Mouse (Mus musculus): ENCODE results near the gene Pappa. TPM values are rescaled to one million over a fixed set of nuclear protein-coding genes. Genes with fewer than 3 reads are reported as not detected.

Gene Pappa
- total and polyA plus RNA-seq, 3 experiments: not detected

GRCm38 (mm10) chr4:65299365-65299764 is 175.4 kb downstream of the Pappa start:
- H3K4me3 ChIP-seq (ENCODE audit: control insufficient read depth in 1 of 2, insufficient read depth in 1 of 2, low read depth in 2 of 2, low read length in 2 of 2): no peak overlapping the region
- no peak for TF ChIP-seq MYC (IDR thresholded peaks at IDR 0.05; ENCODE audit: low read depth, low read length)
- no peak for TF ChIP-seq CHD2 (IDR thresholded peaks at IDR 0.05; ENCODE audit: low read length)
- TF ChIP-seq USF1 (IDR thresholded peaks at IDR 0.05; ENCODE audit: low read depth, low read length): no peak
- no peak for TF ChIP-seq GABPA (IDR thresholded peaks at IDR 0.05; ENCODE audit: low read depth, low read length)
- TF ChIP-seq ELF1 (IDR thresholded peaks at IDR 0.05; ENCODE audit: low read depth, low read length): no peak
- no peak for TF ChIP-seq ZNF384 (IDR thresholded peaks at IDR 0.05; ENCODE audit: low read depth, low read length)
- no peak for TF ChIP-seq SMC3 (IDR thresholded peaks at IDR 0.05; ENCODE audit: low read depth, low read length)
- no peak for TF ChIP-seq MAZ (IDR thresholded peaks at IDR 0.05; ENCODE audit: low read depth, low read length)
- TF ChIP-seq GATA1 (IDR thresholded peaks at IDR 0.05; ENCODE audit: low read depth, low read length): no peak
- TF ChIP-seq ZC3H11A (IDR thresholded peaks at IDR 0.05; ENCODE audit: low read depth, low read length): no peak
- no peak for TF ChIP-seq MAFK (IDR thresholded peaks at IDR 0.05; ENCODE audit: borderline replicate concordance, low read depth, low read length)
- TF ChIP-seq NRF1 (IDR thresholded peaks at IDR 0.05; ENCODE audit: insufficient read depth, low read depth, low read length, poor library complexity, severe bottlenecking): no peak
- TF ChIP-seq RCOR1 (IDR thresholded peaks at IDR 0.05; ENCODE audit: low read depth, low read length): no peak
- no peak for TF ChIP-seq EP300 (IDR thresholded peaks at IDR 0.05; ENCODE audit: low read depth in 1 of 2, low read length in 2 of 2)
- TF ChIP-seq RAD21 (IDR thresholded peaks at IDR 0.05; ENCODE audit: low read depth, low read length): no peak
- H3K9ac ChIP-seq (ENCODE audit: control insufficient read depth, low read depth, low read length, poor library complexity, severe bottlenecking): no peak overlapping the region
- H3K27ac ChIP-seq (ENCODE audit: control insufficient read depth, low read depth, low read length): no peak overlapping the region
- H3K79me2 ChIP-seq (ENCODE audit: control insufficient read depth, insufficient read depth, low read length, poor library complexity): no peaks in the 10 kb centered on the region
- no peak for DNase-seq (ENCODE audit: low read depth, low spot score)
- H3K4me1 ChIP-seq (ENCODE audit: control insufficient read depth in 1 of 2, insufficient read depth in 2 of 2, low read length in 2 of 2): no peaks in the 10 kb centered on the region
- H3K9me3 ChIP-seq (replicated peaks; ENCODE audit: insufficient read depth, low read length): no peaks in the 10 kb centered on the region
- no peaks in the 10 kb centered on the region for H3K27me3 ChIP-seq (ENCODE audit: control insufficient read depth in 1 of 2, insufficient read depth in 2 of 2, low read length in 2 of 2)
- H3K36me3 ChIP-seq (ENCODE audit: control insufficient read depth in 1 of 2, insufficient read depth in 2 of 2, low read length in 2 of 2): no peaks in the 10 kb centered on the region

DNA sequence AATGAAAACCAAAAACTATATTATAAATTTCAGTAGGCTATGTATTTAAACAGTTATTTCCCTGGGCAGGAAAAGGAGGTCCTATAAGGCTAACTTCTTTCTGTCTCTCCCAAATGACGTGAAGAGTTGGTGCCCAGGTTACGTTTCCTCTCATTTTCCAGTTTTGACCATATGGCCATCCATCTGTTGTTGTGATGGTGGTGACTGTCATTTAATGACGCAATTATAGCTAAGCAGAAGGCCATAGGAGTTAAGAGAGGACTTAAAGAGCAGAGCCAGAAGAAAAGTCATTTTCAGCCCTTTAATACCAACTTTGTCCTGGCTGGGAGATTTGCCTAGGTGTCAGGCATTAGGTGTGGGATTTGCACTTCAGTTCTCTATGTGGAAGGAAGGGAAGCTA is 176.5 kb downstream of the Pappa start:
- H3K9ac ChIP-seq (ENCODE audit: control insufficient read depth, low read depth, low read length, poor library complexity, severe bottlenecking): no peak overlapping the region
- no peak for TF ChIP-seq USF1 (IDR thresholded peaks at IDR 0.05; ENCODE audit: low read depth, low read length)
- no peaks in the 10 kb centered on the region for H3K36me3 ChIP-seq (ENCODE audit: control insufficient read depth in 1 of 2, insufficient read depth in 2 of 2, low read length in 2 of 2)
- H3K27me3 ChIP-seq (ENCODE audit: control insufficient read depth in 1 of 2, insufficient read depth in 2 of 2, low read length in 2 of 2): no peaks in the 10 kb centered on the region
- H3K79me2 ChIP-seq (ENCODE audit: control insufficient read depth, insufficient read depth, low read length, poor library complexity): no peaks in the 10 kb centered on the region
- H3K27ac ChIP-seq (ENCODE audit: control insufficient read depth, low read depth, low read length): no peak overlapping the region
- H3K4me3 ChIP-seq (ENCODE audit: control insufficient read depth in 1 of 2, insufficient read depth in 1 of 2, low read depth in 2 of 2, low read length in 2 of 2): no peak overlapping the region
- no peaks in the 10 kb centered on the region for H3K4me1 ChIP-seq (ENCODE audit: control insufficient read depth in 1 of 2, insufficient read depth in 2 of 2, low read length in 2 of 2)
- no peak for DNase-seq (ENCODE audit: low read depth, low spot score)
- no peaks in the 10 kb centered on the region for H3K9me3 ChIP-seq (replicated peaks; ENCODE audit: insufficient read depth, low read length)

GRCm38 (mm10) chr4:65302666-65303065 is 178.7 kb downstream of the Pappa start:
- H3K36me3 ChIP-seq (ENCODE audit: control insufficient read depth in 1 of 2, insufficient read depth in 2 of 2, low read length in 2 of 2): no peaks in the 10 kb centered on the region
- DNase-seq (ENCODE audit: low read depth, low spot score): no peak
- no peak overlapping the region for H3K27ac ChIP-seq (ENCODE audit: control insufficient read depth, low read depth, low read length)
- no peak overlapping the region for H3K4me3 ChIP-seq (ENCODE audit: control insufficient read depth in 1 of 2, insufficient read depth in 1 of 2, low read depth in 2 of 2, low read length in 2 of 2)
- TF ChIP-seq RAD21 (IDR thresholded peaks at IDR 0.05; ENCODE audit: low read depth, low read length): no peak
- TF ChIP-seq ZC3H11A (IDR thresholded peaks at IDR 0.05; ENCODE audit: low read depth, low read length): no peak
- TF ChIP-seq POLR2AphosphoS5 (IDR thresholded peaks at IDR 0.05; ENCODE audit: borderline replicate concordance, low read depth, low read length): no peak
- TF ChIP-seq NELFE (IDR thresholded peaks at IDR 0.05; ENCODE audit: low read depth, low read length): no peak
- TF ChIP-seq CHD2 (IDR thresholded peaks at IDR 0.05; ENCODE audit: low read length): no peak
- TF ChIP-seq MAFK (IDR thresholded peaks at IDR 0.05; ENCODE audit: borderline replicate concordance, low read depth, low read length): no peak
- TF ChIP-seq USF2 (IDR thresholded peaks at IDR 0.05; ENCODE audit: borderline replicate concordance in 1 of 2, insufficient read depth in 1 of 2, low read depth in 1 of 2, low read length in 2 of 2): no peak
- no peak for TF ChIP-seq MYC (IDR thresholded peaks at IDR 0.05; ENCODE audit: low read depth, low read length)
- no peak for TF ChIP-seq MEF2A (IDR thresholded peaks at IDR 0.05; ENCODE audit: extremely low read depth, insufficient replicate concordance, low read depth, low read length, poor library complexity, severe bottlenecking)
- TF ChIP-seq RCOR1 (IDR thresholded peaks at IDR 0.05; ENCODE audit: low read depth, low read length): no peak
- H3K79me2 ChIP-seq (ENCODE audit: control insufficient read depth, insufficient read depth, low read length, poor library complexity): no peaks in the 10 kb centered on the region
- no peaks in the 10 kb centered on the region for H3K9me3 ChIP-seq (replicated peaks; ENCODE audit: insufficient read depth, low read length)
- no peaks in the 10 kb centered on the region for H3K4me1 ChIP-seq (ENCODE audit: control insufficient read depth in 1 of 2, insufficient read depth in 2 of 2, low read length in 2 of 2)
- no peak overlapping the region for H3K9ac ChIP-seq (ENCODE audit: control insufficient read depth, low read depth, low read length, poor library complexity, severe bottlenecking)
- no peaks in the 10 kb centered on the region for H3K27me3 ChIP-seq (ENCODE audit: control insufficient read depth in 1 of 2, insufficient read depth in 2 of 2, low read length in 2 of 2)
